Mouse (Mus musculus) forebrain, embryonic 13.5 days (tissue): ENCODE measurements around the gene Mcrip1. TPM values are rescaled to one million over a fixed set of nuclear protein-coding genes. Genes with fewer than 3 reads are reported as not detected.
A peak's percentile ranks its signal among the peaks of the same experiment; 100 is the strongest.

Source experiments
- ATAC-seq: fragments of 200-750 bp; cut with Nextera tagmentation; 2 replicates; pipeline ENCODE4 v1.8.0; 2017
- H3K27ac ChIP-seq: fragments of 300-500 bp; sonication (generic); 2 replicates; pipeline ENCODE4 v1.5.1; 2015; ENCODE audit warnings: inconsistent platforms, mild to moderate bottlenecking, moderate library complexity
- H3K27me3 ChIP-seq: fragments of 300-500 bp; sonication (generic); 2 replicates; pipeline ENCODE4 v1.6.1; 2015; ENCODE audit warnings: mild to moderate bottlenecking, inconsistent platforms
- H3K36me3 ChIP-seq: fragments of 300-500 bp; sonication (generic); 2 replicates; pipeline ENCODE4 v1.6.1; 2015; ENCODE audit warnings: mild to moderate bottlenecking, inconsistent platforms; ENCODE audit not compliant: poor library complexity, severe bottlenecking
- H3K4me1 ChIP-seq: fragments of 300-500 bp; sonication (generic); 2 replicates; pipeline ENCODE4 v1.6.1; 2015; ENCODE audit warnings: inconsistent platforms
- H3K4me2 ChIP-seq: fragments of 300-500 bp; sonication (generic); 2 replicates; pipeline ENCODE4 v1.6.1; 2015; ENCODE audit warnings: inconsistent platforms, mild to moderate bottlenecking, moderate library complexity
- H3K4me3 ChIP-seq: fragments of 300-500 bp; sonication (generic); 2 replicates; pipeline ENCODE4 v1.5.1; 2015; ENCODE audit warnings: mild to moderate bottlenecking, inconsistent platforms
- H3K9ac ChIP-seq: fragments of 300-500 bp; sonication (generic); 2 replicates; pipeline ENCODE4 v1.6.1; 2015; ENCODE audit warnings: mild to moderate bottlenecking, inconsistent platforms
- H3K9me3 ChIP-seq: fragments of 300-500 bp; sonication (generic); replicated peaks from 2 replicates; pipeline ENCODE4 v1.6.1; 2016; ENCODE audit warnings: inconsistent platforms
- WGBS: fragments of 180-500 bp; shearing (Covaris S2); methylation state at CpG from one replicate; pipeline ENCODE4 v1.1.7; 2015; 5-methylcytosine and 5-hydroxymethylcytosine counted together
- polyA plus RNA-seq: library from polyadenylated mRNA; unstranded; fragments of >200 nt; fragmentation: Nextera tagmentation; extraction: Ambion mirVana; gene quantifications from 2 replicates; pipeline ENCODE4 v1.2.1, GENCODE M21; 2015

The Mcrip1 gene
- polyA plus RNA-seq, 1 experiment from 2014 or later = 228 TPM

GRCm38 (mm10) chr11:120535804-120536203 is 13.7 kb downstream of the Mcrip1 start:
- WGBS = 78% methylated on average over 3 of the region's 3 CpGs
- peaks cover 35% of the 10 kb centered on the region for H3K27me3 ChIP-seq
- no peak for ATAC-seq
- H3K4me2 ChIP-seq = no peak overlapping the region
- H3K9me3 ChIP-seq = no peaks in the 10 kb centered on the region
- no peaks in the 10 kb centered on the region for H3K36me3 ChIP-seq
- H3K27ac ChIP-seq = no peak overlapping the region
- no peak overlapping the region for H3K9ac ChIP-seq
- H3K4me1 ChIP-seq = peaks cover 25% of the 10 kb centered on the region
- H3K4me3 ChIP-seq = no peak overlapping the region

DNA sequence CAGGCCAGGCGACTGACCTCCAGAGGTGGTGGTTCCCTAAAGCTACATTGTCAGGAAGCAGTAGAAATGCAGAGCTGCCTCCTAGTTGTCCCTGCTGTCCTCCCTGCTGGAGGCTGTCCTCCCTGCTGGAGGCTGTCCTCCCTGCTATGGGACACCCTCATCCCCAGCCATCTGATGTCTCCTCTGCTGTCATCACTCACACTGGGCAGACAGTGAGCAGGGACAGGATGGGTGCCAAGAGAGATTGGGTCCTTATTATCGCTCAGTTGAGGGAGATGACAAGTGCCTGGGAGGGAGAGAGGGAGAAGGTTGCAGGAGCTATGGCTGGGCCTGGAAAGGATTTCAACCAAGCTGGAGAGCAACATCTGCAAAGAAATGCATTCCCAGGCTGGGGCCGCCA is 14.4 kb downstream of the Mcrip1 start:
- peaks cover 31% of the 10 kb centered on the region for H3K4me1 ChIP-seq
- no peaks in the 10 kb centered on the region for H3K9me3 ChIP-seq
- H3K36me3 ChIP-seq = no peaks in the 10 kb centered on the region
- 73% methylated on average over 3 of the region's 3 CpGs for WGBS
- H3K9ac ChIP-seq = no peak overlapping the region
- no peak overlapping the region for H3K27ac ChIP-seq
- no peak overlapping the region for H3K4me3 ChIP-seq
- ATAC-seq = no peak
- peaks cover 41% of the 10 kb centered on the region for H3K27me3 ChIP-seq
- no peak overlapping the region for H3K4me2 ChIP-seq

DNA sequence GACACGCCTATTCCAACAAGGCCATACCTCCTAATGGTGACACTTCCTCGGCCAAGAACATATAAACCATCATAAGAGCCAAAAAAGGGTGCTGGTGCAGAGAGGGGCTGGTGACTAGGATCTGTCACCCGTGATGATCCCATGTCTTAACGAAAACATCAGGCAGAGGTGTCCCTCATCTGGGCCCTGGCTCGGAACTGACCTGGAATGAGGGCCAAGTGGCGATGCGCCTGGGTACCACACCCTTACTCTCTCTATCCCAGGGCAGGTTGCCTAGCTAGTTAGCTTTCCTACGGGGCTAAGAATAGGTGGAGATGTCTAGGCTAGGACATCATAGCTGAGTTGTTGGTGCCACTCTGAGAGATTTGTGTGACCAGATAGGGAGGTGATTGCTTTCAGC is 15.4 kb downstream of the Mcrip1 start:
- 86% methylated on average over 8 of the region's 8 CpGs for WGBS
- H3K4me3 ChIP-seq = no peak overlapping the region
- no peak overlapping the region for H3K27ac ChIP-seq
- peaks cover 52% of the 10 kb centered on the region for H3K27me3 ChIP-seq
- H3K4me1 ChIP-seq = peaks cover 21% of the 10 kb centered on the region
- no peaks in the 10 kb centered on the region for H3K36me3 ChIP-seq
- H3K4me2 ChIP-seq = no peak overlapping the region
- H3K9me3 ChIP-seq = no peaks in the 10 kb centered on the region
- ATAC-seq = no peak
- H3K9ac ChIP-seq = no peak overlapping the region

- peaks cover 70% of the 10 kb centered on the region for H3K27me3 ChIP-seq
- no peak overlapping the region for H3K9ac ChIP-seq
- H3K4me3 ChIP-seq = no peak overlapping the region
- no peak overlapping the region for H3K4me2 ChIP-seq
- H3K4me1 ChIP-seq = peaks cover 12% of the 10 kb centered on the region
- H3K9me3 ChIP-seq = no peaks in the 10 kb centered on the region
- no peaks in the 10 kb centered on the region for H3K36me3 ChIP-seq
- WGBS = 33% methylated on average over 9 of the region's 9 CpGs
- no peak overlapping the region for H3K27ac ChIP-seq
- ATAC-seq = no peak
These were observed 17.9 kb downstream of the Mcrip1 start for GRCm38 (mm10) chr11:120531646-120532045.

GRCm38 (mm10) chr11:120530085-120530964 is 19.2 kb downstream of the Mcrip1 start, which contains the start of gene Gcgr:
Gene Gcgr (plus strand): TSS chr11:120530699.
- no peaks in the 10 kb centered on the region for H3K36me3 ChIP-seq
- H3K4me1 ChIP-seq = peaks cover 12% of the 10 kb centered on the region
- no peak within 1 kb of the TSS for H3K27ac ChIP-seq
- ATAC-seq = no peak
- H3K9ac ChIP-seq = peak within 1 kb of the TSS; percentile 49
- peak within 1 kb of the TSS; percentile 61 for H3K4me2 ChIP-seq
- 7% methylated on average over 54 of the region's 62 CpGs for WGBS
- peak within 1 kb of the TSS; percentile 34 for H3K4me3 ChIP-seq
- no peaks in the 10 kb centered on the region for H3K9me3 ChIP-seq
- H3K27me3 ChIP-seq = peaks cover 70% of the 10 kb centered on the region

DNA sequence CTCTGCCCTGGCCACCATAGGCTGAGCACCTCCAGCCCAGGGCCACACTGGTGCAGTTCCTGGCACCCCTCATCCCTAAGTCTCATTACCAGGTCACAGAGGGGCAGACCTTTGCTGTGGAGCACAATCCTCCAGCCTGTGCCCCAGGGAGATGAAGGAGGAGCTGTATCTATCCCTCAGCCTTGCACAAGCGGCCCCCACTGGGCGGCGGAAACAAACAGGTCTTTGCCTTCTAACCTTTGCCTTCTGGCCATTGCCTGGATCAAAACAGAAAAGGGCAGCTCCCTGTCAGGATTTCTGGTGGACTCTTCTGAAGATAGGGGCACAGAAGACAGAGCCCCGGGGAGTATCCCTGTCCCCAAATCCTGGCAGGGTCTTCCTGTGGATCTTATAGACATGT is 20.6 kb downstream of the Mcrip1 start:
- H3K36me3 ChIP-seq = no peaks in the 10 kb centered on the region
- H3K9ac ChIP-seq = no peak overlapping the region
- WGBS = 58% methylated on average over 4 of the region's 4 CpGs
- peaks cover 64% of the 10 kb centered on the region for H3K27me3 ChIP-seq
- no peak overlapping the region for H3K4me3 ChIP-seq
- no peaks in the 10 kb centered on the region for H3K9me3 ChIP-seq
- H3K27ac ChIP-seq = no peak overlapping the region
- H3K4me2 ChIP-seq = no peak overlapping the region
- no peak for ATAC-seq
- H3K4me1 ChIP-seq = peaks cover 12% of the 10 kb centered on the region

DNA sequence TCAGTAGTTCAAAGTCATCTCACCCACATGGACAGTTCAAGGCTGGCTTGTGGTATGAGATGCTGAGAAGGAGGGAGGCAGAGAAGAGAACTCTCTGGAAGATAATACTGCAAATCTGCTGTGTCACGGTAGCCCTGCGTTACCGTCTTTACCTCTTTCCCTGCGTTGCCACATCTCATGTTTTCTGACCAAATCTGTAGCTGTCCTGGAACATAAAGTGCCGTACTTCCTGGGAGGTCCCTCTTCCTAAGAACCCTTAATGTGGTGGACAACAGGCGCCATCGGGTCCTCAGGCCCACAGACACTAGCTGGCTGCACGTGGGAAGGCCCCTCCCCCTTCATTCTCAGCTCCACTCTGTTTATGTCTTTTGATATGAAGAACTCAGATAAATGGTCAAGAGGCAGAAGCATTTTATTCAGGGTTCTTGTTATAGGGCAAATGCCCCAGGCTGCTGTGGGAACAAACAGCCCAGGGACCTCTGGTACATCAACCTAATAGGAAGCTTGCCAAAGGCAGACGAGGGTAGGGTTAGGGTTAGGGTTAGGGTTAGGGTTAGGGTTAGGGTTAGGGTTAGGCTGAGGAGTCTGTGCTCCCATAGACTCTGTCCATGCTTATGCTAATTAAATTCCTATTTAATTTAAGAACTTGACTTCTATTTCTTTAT is 21.7 kb downstream of the Mcrip1 start:
- no peak overlapping the region for H3K27ac ChIP-seq
- H3K4me1 ChIP-seq = peaks cover 12% of the 10 kb centered on the region
- no peak overlapping the region for H3K4me3 ChIP-seq
- H3K9ac ChIP-seq = no peak overlapping the region
- H3K4me2 ChIP-seq = no peak overlapping the region
- H3K9me3 ChIP-seq = no peaks in the 10 kb centered on the region
- H3K27me3 ChIP-seq = peaks cover 56% of the 10 kb centered on the region
- no peaks in the 10 kb centered on the region for H3K36me3 ChIP-seq
- ATAC-seq = no peak
- 82% methylated on average over 9 of the region's 9 CpGs for whole genome bisulfite sequencing

GRCm38 (mm10) chr11:120525959-120526358 is 23.6 kb downstream of the Mcrip1 start:
- Histone ChIP-seq H3K36me3 (no peaks in the 10 kb centered on the region), H3K4me3 (no peak overlapping the region), H3K27me3 (peaks cover 37% of the 10 kb centered on the region), H3K9me3 (no peaks in the 10 kb centered on the region), H3K27ac (no peak overlapping the region), H3K4me2 (no peak overlapping the region), H3K9ac (no peak overlapping the region), H3K4me1 (peaks cover 8% of the 10 kb centered on the region)
- WGBS = 88% methylated on average over 2 of the region's 2 CpGs
- ATAC-seq = no peak

- no peak overlapping the region for H3K27ac ChIP-seq
- no peaks in the 10 kb centered on the region for H3K4me1 ChIP-seq
- H3K4me2 ChIP-seq = no peak overlapping the region
- H3K9ac ChIP-seq = no peak overlapping the region
- no peaks in the 10 kb centered on the region for H3K9me3 ChIP-seq
- H3K36me3 ChIP-seq = no peaks in the 10 kb centered on the region
- WGBS = 87% methylated on average over 8 of the region's 8 CpGs
- H3K4me3 ChIP-seq = no peak overlapping the region
- no peak for ATAC-seq
- peaks cover 3% of the 10 kb centered on the region; the same call in 1 of the 2 replicates for H3K27me3 ChIP-seq
These were observed 26.9 kb downstream of the Mcrip1 start for GRCm38 (mm10) chr11:120522581-120522980.

DNA sequence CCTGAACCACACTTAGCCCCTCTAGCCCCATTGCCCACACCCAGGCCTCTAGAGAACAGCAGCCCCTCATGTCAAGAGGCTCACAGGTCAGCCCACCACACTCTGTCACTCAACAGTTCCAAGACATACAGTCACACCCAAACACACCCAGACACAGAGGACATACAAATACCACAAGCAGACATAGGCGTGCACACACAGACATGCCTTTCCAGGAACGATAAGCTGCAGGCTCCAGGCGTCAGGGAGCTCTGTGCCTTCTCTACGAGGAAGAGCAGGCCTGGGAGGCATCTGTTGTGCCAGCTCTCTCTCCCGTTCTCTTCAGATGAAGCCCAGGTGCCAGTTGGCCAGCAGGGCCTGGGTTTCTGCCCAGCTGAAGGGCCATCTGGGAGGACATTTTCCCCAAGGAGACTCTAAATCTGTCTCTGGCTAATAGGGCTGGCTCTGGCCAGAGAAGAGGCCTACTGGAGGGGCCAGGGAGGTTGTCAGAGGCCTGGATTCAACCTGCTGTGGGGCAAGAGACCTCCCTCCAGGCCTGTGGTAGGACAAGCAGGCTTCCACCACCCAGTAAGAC is 28.5 kb downstream of the Mcrip1 start:
- Histone ChIP-seq H3K9ac (no peak overlapping the region), H3K4me3 (no peak overlapping the region), H3K9me3 (no peaks in the 10 kb centered on the region), H3K27me3 (no peaks in the 10 kb centered on the region), H3K27ac (no peak overlapping the region), H3K36me3 (no peaks in the 10 kb centered on the region), H3K4me1 (no peaks in the 10 kb centered on the region), H3K4me2 (no peak overlapping the region)
- ATAC-seq = no peak
- 77% methylated on average over 5 of the region's 5 CpGs for WGBS

GRCm38 (mm10) chr11:120520498-120520897 is 29.0 kb downstream of the Mcrip1 start:
- no peak overlapping the region for H3K4me3 ChIP-seq
- 80% methylated on average over 9 of the region's 9 CpGs for WGBS
- no peaks in the 10 kb centered on the region for H3K4me1 ChIP-seq
- H3K9me3 ChIP-seq = no peaks in the 10 kb centered on the region
- H3K9ac ChIP-seq = no peak overlapping the region
- no peaks in the 10 kb centered on the region for H3K36me3 ChIP-seq
- ATAC-seq = no peak
- no peaks in the 10 kb centered on the region for H3K27me3 ChIP-seq
- no peak overlapping the region for H3K4me2 ChIP-seq
- no peak overlapping the region for H3K27ac ChIP-seq

DNA sequence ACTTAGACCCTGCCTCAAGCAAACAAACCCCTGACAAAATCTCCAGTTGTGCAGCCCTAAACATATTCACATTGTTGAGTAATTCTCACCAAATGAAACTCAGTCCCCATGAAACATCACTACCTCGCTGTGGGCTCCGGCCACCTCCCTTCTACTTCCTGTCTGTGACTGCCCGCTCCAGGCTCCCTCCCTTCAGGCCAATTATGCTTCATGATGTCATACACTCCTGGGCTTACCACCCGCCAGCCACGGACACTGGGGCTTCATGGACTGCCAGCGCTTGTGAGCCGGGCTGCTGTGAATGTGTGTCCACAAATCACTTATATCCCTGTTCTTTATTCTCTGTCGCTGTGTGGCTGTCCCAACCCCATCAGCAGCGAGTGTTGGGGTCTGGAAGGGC is 29.8 kb downstream of the Mcrip1 start:
- H3K4me1 ChIP-seq = no peaks in the 10 kb centered on the region
- WGBS = 50% methylated on average over 9 of the region's 9 CpGs
- no peaks in the 10 kb centered on the region for H3K9me3 ChIP-seq
- no peak overlapping the region for H3K4me3 ChIP-seq
- H3K36me3 ChIP-seq = no peaks in the 10 kb centered on the region
- H3K9ac ChIP-seq = no peak overlapping the region
- H3K27ac ChIP-seq = no peak overlapping the region
- no peak overlapping the region for H3K4me2 ChIP-seq
- ATAC-seq = no peak
- H3K27me3 ChIP-seq = no peaks in the 10 kb centered on the region
